Mouse (Mus musculus) kidney, postnatal 4 days (tissue): ENCODE measurements at regions not wholly inside any gene's neighbourhood (a gene's known extent, or its start where the extent isn't known, plus 50 kb on each side); places are given as distances from the start of the nearest gene placed in this dataset.
A peak's percentile ranks its signal among the peaks of the same experiment; 100 is the strongest.
"Not testable (repeated sequence)": the region's sequence is repeated elsewhere in the genome, so short reads cannot be mapped to it uniquely, and the experiment has no call there.

Experiments used
- DNase-seq, 2 experiments: peaks; one replicate each; pipeline ENCODE4 v3.0.0; 2021; ENCODE audit warnings: mixed read lengths in 2 of 2

- no peak for DNase-seq
Observed at GRCm38 (mm10) chr9:9606322-9606721, 367.4 kb upstream of the Arhgap42 start.

GRCm38 (mm10) chr9:9591263-9591662 is 352.4 kb upstream of the Arhgap42 start:
- DNase-seq: no peak

- DNase-seq: no peak
Observed at GRCm38 (mm10) chr9:9583011-9583605, 344.2 kb upstream of the Arhgap42 start.

GRCm38 (mm10) chr9:9582301-9583010 is 343.6 kb upstream of the Arhgap42 start:
- DNase-seq: no peak

GRCm38 (mm10) chr9:9568040-9568649 is 329.2 kb upstream of the Arhgap42 start:
- DNase-seq: no peak

- DNase-seq: peak; percentile 47 to 64
Observed at GRCm38 (mm10) chr9:9564551-9564950, 325.6 kb upstream of the Arhgap42 start.

GRCm38 (mm10) chr9:9548657-9549056 is 309.8 kb upstream of the Arhgap42 start:
- DNase-seq: no peak

GRCm38 (mm10) chr9:9547570-9547969 is 308.7 kb upstream of the Arhgap42 start:
- no peak for DNase-seq

GRCm38 (mm10) chr9:9547121-9547520 is 308.2 kb upstream of the Arhgap42 start:
- DNase-seq: no peak

GRCm38 (mm10) chr9:9500345-9500744 is 261.4 kb upstream of the Arhgap42 start:
- no peak for DNase-seq

GRCm38 (mm10) chr9:9493594-9494182 is 254.8 kb upstream of the Arhgap42 start:
- DNase-seq: no peak

- no peak for DNase-seq
Observed at GRCm38 (mm10) chr9:9477145-9477544, 238.2 kb upstream of the Arhgap42 start.

GRCm38 (mm10) chr9:9475009-9475744 is 236.3 kb upstream of the Arhgap42 start:
- DNase-seq: no peak

- DNase-seq: no peak
Observed at GRCm38 (mm10) chr9:9444213-9444612, 205.3 kb upstream of the Arhgap42 start.

- DNase-seq: no peak
Observed at GRCm38 (mm10) chr9:9420326-9420725, 181.4 kb upstream of the Arhgap42 start.

- no peak for DNase-seq
Observed at GRCm38 (mm10) chr9:9412460-9413181, 173.7 kb upstream of the Arhgap42 start.

- not testable (repeated sequence) for DNase-seq
Observed at GRCm38 (mm10) chr9:9394190-9394589, 155.3 kb upstream of the Arhgap42 start.

- DNase-seq: no peak
Observed at GRCm38 (mm10) chr9:9376650-9377189, 137.8 kb upstream of the Arhgap42 start.

- peak; percentile 82 for DNase-seq
Observed at GRCm38 (mm10) chr9:9375304-9375904, 136.5 kb upstream of the Arhgap42 start.

- peak in 1 of 2 experiments; percentile 12 for DNase-seq
Observed at GRCm38 (mm10) chr9:9372594-9372993, 133.7 kb upstream of the Arhgap42 start.

- no peak for DNase-seq
Observed at GRCm38 (mm10) chr9:9368731-9369130, 129.8 kb upstream of the Arhgap42 start.
